Mouse (Mus musculus) ES-E14 (cell line): ENCODE results near the gene Uchl1.

ENCODE experiments used
- HCFC1 ChIP-seq: IDR thresholded peaks from 2 replicates; pipeline ENCODE4 v1.6.1; 2012; ENCODE audit warnings: low read length, inconsistent platforms, borderline replicate concordance; ENCODE audit not compliant: insufficient read depth
- MAFK ChIP-seq: IDR thresholded peaks from 2 replicates; pipeline ENCODE4 v1.6.1; 2014; ENCODE audit warnings: mild to moderate bottlenecking, low read depth, low read length, inconsistent platforms; ENCODE audit not compliant: insufficient read depth
- ZC3H11A ChIP-seq: IDR thresholded peaks from 2 replicates; pipeline ENCODE4 v1.6.1; 2012; ENCODE audit warnings: low read depth, mild to moderate bottlenecking, inconsistent platforms, low read length, borderline replicate concordance
- ZNF384 ChIP-seq: IDR thresholded peaks from 2 replicates; pipeline ENCODE4 v1.6.1; 2012; ENCODE audit warnings: low read depth, low read length, inconsistent platforms

GRCm38 (mm10) chr5:66722586-66722985, 46.7 kb downstream of the Uchl1 start:
- TF ChIP-seq MAFK (no peak), ZNF384 (no peak), ZC3H11A (no peak), HCFC1 (no peak)
